In genomic region chr11:74822746-74823440, GRCm38 (mm10) we compare ENCODE assay signal across 21 mouse cellular contexts. TPM values are rescaled to one million over a fixed set of nuclear protein-coding genes. Genes with fewer than 3 reads are reported as not detected.
DNase-seq lines count a peak whose midpoint lies in the region; ATAC-seq and TF ChIP-seq lines count a peak whose summit lies in the region.
"Had no signal": no experiment of that assay in that cellular context is flagged by ENCODE, and none has a peak within 500 bp of the region (broad histone marks: within the 10 kb centered on the region; RNA-seq: fewer than 3 reads in every experiment).

No protein-coding gene starts in this region.

- TF ChIP-seq EP300 in heart, postnatal 0 days (IDR thresholded peaks at IDR 0.05; ENCODE audit: low read depth) = no peak

- peaks cover 15% of the 10 kb centered on the region for H3K36me3 ChIP-seq in heart, postnatal 0 days (replicated peaks; ENCODE audit: control insufficient read depth, insufficient read depth, low read length)
- no peaks in the 10 kb centered on the region for H3K36me3 ChIP-seq in intestine, embryonic 16.5 days (ENCODE audit: control insufficient read depth, insufficient read depth, low read length)
- peaks cover 37% of the 10 kb centered on the region for H3K36me3 ChIP-seq in kidney, embryonic 15.5 days
- H3K36me3 ChIP-seq in small intestine, adult 2 months (ENCODE audit: control insufficient read depth, insufficient read depth, low read length) = peaks cover 4% of the 10 kb centered on the region
- H3K36me3 ChIP-seq in thymus, adult 2 months (ENCODE audit: control insufficient read depth, insufficient read depth, low read length) = peaks cover 2% of the 10 kb centered on the region; the same call in 1 of the 2 replicates

- H3K27me3 ChIP-seq in heart, postnatal 0 days (ENCODE audit: control insufficient read depth, insufficient read depth, low read length) = no peaks in the 10 kb centered on the region
- no peaks in the 10 kb centered on the region for H3K27me3 ChIP-seq in intestine, embryonic 16.5 days (replicated peaks; ENCODE audit: control insufficient read depth, insufficient read depth, low read length)
- H3K27me3 ChIP-seq in kidney, embryonic 15.5 days = no peaks in the 10 kb centered on the region
- H3K27me3 ChIP-seq in small intestine, adult 2 months (ENCODE audit: control insufficient read depth, insufficient read depth, low read length) = no peaks in the 10 kb centered on the region
- H3K27me3 ChIP-seq in thymus, adult 2 months (ENCODE audit: control insufficient read depth, insufficient read depth, low read length) = no peaks in the 10 kb centered on the region
- H3K27me3 ChIP-seq: forebrain, embryonic 13.5 days; hindbrain, embryonic 13.5 days; lung, embryonic 15.5 days had no signal

- ATAC-seq in heart, postnatal 0 days (ENCODE audit: insufficient read depth, low read depth) = 0 out of 2 replicates have a peak, but pooled peaks have one; percentile 27
- peak; percentile 55 for ATAC-seq in intestine, embryonic 16.5 days
- ATAC-seq in kidney, embryonic 15.5 days (replicated peaks; ENCODE audit: low FRiP score) = peak; percentile 40; the same call in 1 of the 2 replicates
- ATAC-seq: forebrain, embryonic 13.5 days had no signal

- DNase-seq in heart, postnatal 0 days (ENCODE audit: low spot score) = no peak
- no peak for DNase-seq in heart, postnatal 25 days (ENCODE audit: low spot score)
- DNase-seq in testis, postnatal 14 days (ENCODE audit: low spot score) = no peak
- no peak for DNase-seq in thymus, adult 2 months
- DNase-seq: cerebellum, adult 2 months; layer of hippocampus, adult 9-11 months; right cerebral cortex, postnatal 4 days; thymus, postnatal 36 days had no signal

- H3K4me1 ChIP-seq in heart, postnatal 0 days (ENCODE audit: control insufficient read depth, insufficient read depth) = peaks cover 2% of the 10 kb centered on the region; the same call in 1 of the 2 replicates
- peaks cover 3% of the 10 kb centered on the region; the same call in 1 of the 2 replicates for H3K4me1 ChIP-seq in intestine, embryonic 16.5 days (ENCODE audit: control insufficient read depth, insufficient read depth, low read length)
- peaks cover 16% of the 10 kb centered on the region for H3K4me1 ChIP-seq in kidney, embryonic 15.5 days
- peaks cover 20% of the 10 kb centered on the region; the same call in 1 of the 2 replicates for H3K4me1 ChIP-seq in small intestine, adult 2 months (ENCODE audit: control insufficient read depth, insufficient read depth, insufficient read length, low read length)
- H3K4me1 ChIP-seq in thymus, adult 2 months (replicated peaks; ENCODE audit: control insufficient read depth, insufficient read depth, low read length) = peaks cover 2% of the 10 kb centered on the region; the same call in 1 of the 2 replicates
- H3K4me1 ChIP-seq: forebrain, embryonic 13.5 days; limb, embryonic 12.5 days; midbrain, embryonic 12.5 days; neural tube, embryonic 12.5 days had no signal

- WGBS in heart, postnatal 0 days = 80% methylated on average over 7 of the region's 7 CpGs
- 80% methylated on average over 7 of the region's 7 CpGs for WGBS in intestine, embryonic 16.5 days
- 85% methylated on average over 7 of the region's 7 CpGs for WGBS in kidney, embryonic 15.5 days
- WGBS in small intestine, adult 2 months = 34% methylated on average over 7 of the region's 7 CpGs
- WGBS in thymus, adult 2 months = over 99% methylated on average over 7 of the region's 7 CpGs

- no peak overlapping the region for H3K27ac ChIP-seq in heart, postnatal 0 days (ENCODE audit: low read depth)
- H3K27ac ChIP-seq in intestine, embryonic 16.5 days (ENCODE audit: low read length) = peak overlapping the region; percentile 73
- H3K27ac ChIP-seq in kidney, embryonic 15.5 days = no peak overlapping the region
- H3K27ac ChIP-seq in small intestine, adult 2 months (ENCODE audit: insufficient read depth, low read depth, low read length) = peak overlapping the region; percentile 95
- no peak overlapping the region for H3K27ac ChIP-seq in thymus, adult 2 months (ENCODE audit: control insufficient read depth, insufficient read depth, low read length)
- H3K27ac ChIP-seq: embryonic facial prominence, embryonic 10.5 days; forebrain, embryonic 13.5 days; hindbrain, embryonic 13.5 days; limb, embryonic 12.5 days; liver, embryonic 14.5 days; lung, embryonic 15.5 days; macrophage; midbrain, embryonic 12.5 days; neural tube, embryonic 12.5 days had no signal

- H3K9me3 ChIP-seq in heart, postnatal 0 days (replicated peaks; ENCODE audit: control insufficient read depth, low read length) = no peaks in the 10 kb centered on the region
- H3K9me3 ChIP-seq in intestine, embryonic 16.5 days (ENCODE audit: control insufficient read depth, low read length) = no peaks in the 10 kb centered on the region
- no peaks in the 10 kb centered on the region for H3K9me3 ChIP-seq in kidney, embryonic 15.5 days (replicated peaks)
- H3K9me3 ChIP-seq: embryonic facial prominence, embryonic 10.5 days; forebrain, embryonic 13.5 days; hindbrain, embryonic 13.5 days; limb, embryonic 12.5 days; lung, embryonic 15.5 days; midbrain, embryonic 12.5 days; neural tube, embryonic 12.5 days had no signal

- H3K4me2 ChIP-seq in heart, postnatal 0 days (ENCODE audit: low read depth, low read length) = no peak overlapping the region
- 0 out of 2 replicates have a peak overlapping the region, but pooled peaks have one; percentile 23 for H3K4me2 ChIP-seq in intestine, embryonic 16.5 days (ENCODE audit: low read depth, low read length)
- no peak overlapping the region for H3K4me2 ChIP-seq in kidney, embryonic 15.5 days
- H3K4me2 ChIP-seq: forebrain, embryonic 13.5 days; heart, embryonic 11.5 days; hindbrain, embryonic 13.5 days; limb, embryonic 12.5 days; lung, embryonic 15.5 days; midbrain, embryonic 12.5 days; neural tube, embryonic 12.5 days had no signal

- H3K9ac ChIP-seq in heart, postnatal 0 days (replicated peaks; ENCODE audit: low read depth, low read length) = no peak overlapping the region
- H3K9ac ChIP-seq in intestine, embryonic 16.5 days (ENCODE audit: low read depth, low read length) = peak overlapping the region; percentile 47; the same call in 1 of the 2 replicates
- no peak overlapping the region for H3K9ac ChIP-seq in kidney, embryonic 15.5 days
- H3K9ac ChIP-seq: forebrain, embryonic 13.5 days; hindbrain, embryonic 13.5 days; limb, embryonic 12.5 days; liver, embryonic 14.5 days; lung, embryonic 15.5 days; midbrain, embryonic 12.5 days; neural tube, embryonic 12.5 days had no signal

- no peak for TF ChIP-seq CTCF in heart, postnatal 0 days (IDR thresholded peaks at IDR 0.05; ENCODE audit: low read depth)
- TF ChIP-seq CTCF in small intestine, adult 2 months (IDR thresholded peaks at IDR 0.05; ENCODE audit: extremely low read depth, insufficient read length, insufficient replicate concordance, low read depth, low read length) = no peak
- TF ChIP-seq CTCF in thymus, adult 2 months (IDR thresholded peaks at IDR 0.05; ENCODE audit: borderline replicate concordance, control insufficient read depth, extremely low read depth, insufficient read depth, low read length, poor library complexity) = no peak

- intact Hi-C loops in heart, postnatal 25 days (cut with DNase I) = loop anchor here (10.0 kb wide), 1 partner anchor 352 kb away; the partner anchor contains the start of gene Ovca2

- no peak overlapping the region for H3K4me3 ChIP-seq in heart, postnatal 0 days (ENCODE audit: low read depth, low read length)
- no peak overlapping the region for H3K4me3 ChIP-seq in intestine, embryonic 16.5 days (ENCODE audit: low read length)
- no peak overlapping the region for H3K4me3 ChIP-seq in kidney, embryonic 15.5 days (replicated peaks)
- peak overlapping the region; percentile 40 for H3K4me3 ChIP-seq in small intestine, adult 2 months (ENCODE audit: low read depth, low read length)
- H3K4me3 ChIP-seq in thymus, adult 2 months (ENCODE audit: control insufficient read depth, insufficient read depth, low read length) = no peak overlapping the region
- H3K4me3 ChIP-seq: embryonic facial prominence, embryonic 10.5 days; forebrain, embryonic 13.5 days; hindbrain, embryonic 13.5 days; limb, embryonic 12.5 days; lung, embryonic 15.5 days; midbrain, embryonic 12.5 days; neural tube, embryonic 12.5 days had no signal

- peak; percentile 71; the same call in 1 of the 2 replicates for TF ChIP-seq POLR2A in small intestine, adult 2 months (IDR thresholded peaks at IDR 0.05; ENCODE audit: low read depth, low read length)
- TF ChIP-seq POLR2A in thymus, adult 2 months (IDR thresholded peaks at IDR 0.05; ENCODE audit: control insufficient read depth, extremely low read depth, insufficient read depth, low read length, poor library complexity) = no peak

RNA-seq across cellular contexts. Expression of gene Mnt, which starts 7.8 kb away (rescaled TPM):
- total RNA-seq in heart, postnatal 0 days (2014; rRNA removed; ENCODE audit: low replicate concordance) = 9.0 TPM in 2 replicates
- 1.8 and 2.3 TPM in 2 replicates for polyA plus RNA-seq in heart, postnatal 0 days (2015; fragmentation: Nextera tagmentation; extraction: Ambion mirVana)
- total RNA-seq in heart, postnatal 25 days (2021) = 10 to 100 TPM in 1 of 2 experiments, 1 to 10 TPM in 1; 9.8 to 10.6 TPM
- 3.1 and 4.0 TPM in 2 replicates for polyA plus RNA-seq in intestine, embryonic 16.5 days (2015; fragmentation: Nextera tagmentation; extraction: Ambion mirVana)
- polyA plus RNA-seq in kidney, embryonic 15.5 days (2015; fragmentation: Nextera tagmentation; extraction: Ambion mirVana) = 5.0 and 5.7 TPM in 2 replicates
- 9.5 and 23.6 TPM in 2 replicates for polyA plus RNA-seq in small intestine, adult 2 months (2012; rRNA removed)
- 39.9 and 48.4 TPM in 2 replicates for polyA plus RNA-seq in thymus, adult 2 months (2012; rRNA removed)

RNA-seq across cellular contexts. Expression of gene Mettl16, which starts 52.3 kb away (rescaled TPM):
- total RNA-seq in heart, postnatal 0 days (2014; rRNA removed; ENCODE audit: low replicate concordance) = 3.6 and 5.2 TPM in 2 replicates
- 12.7 and 16.2 TPM in 2 replicates for polyA plus RNA-seq in heart, postnatal 0 days (2015; fragmentation: Nextera tagmentation; extraction: Ambion mirVana)
- total RNA-seq in heart, postnatal 25 days (2021) = 10 to 100 TPM; 14.0 to 15.1 TPM
- polyA plus RNA-seq in intestine, embryonic 16.5 days (2015; fragmentation: Nextera tagmentation; extraction: Ambion mirVana) = 36.2 and 41.4 TPM in 2 replicates
- polyA plus RNA-seq in kidney, embryonic 15.5 days (2015; fragmentation: Nextera tagmentation; extraction: Ambion mirVana) = 54.8 and 55.4 TPM in 2 replicates
- polyA plus RNA-seq in small intestine, adult 2 months (2012; rRNA removed) = 0.65 and 1.6 TPM in 2 replicates
- 3.2 and 5.3 TPM in 2 replicates for polyA plus RNA-seq in thymus, adult 2 months (2012; rRNA removed)

Comparison
In these comparisons a context has a peak if more than half of its experiments do, and no peak if none do; other contexts are left out.
1. H3K27ac ChIP-seq: peak in intestine, embryonic 16.5 days (single experiment) and small intestine, adult 2 months (single experiment); none in heart, postnatal 0 days (single experiment), kidney, embryonic 15.5 days (single experiment) and thymus, adult 2 months (single experiment).
2. Peak in every context shown above with its lines, with median percentiles within 50 percentile points of each other: ATAC-seq.